Mouse (Mus musculus): ENCODE data around the gene Rab3il1. TPM values are rescaled to one million over a fixed set of nuclear protein-coding genes. Genes with fewer than 3 reads are reported as not detected.

Gene Rab3il1
- polyA plus RNA-seq, 1 experiment from 2014 or later: 22.5 TPM

DNA sequence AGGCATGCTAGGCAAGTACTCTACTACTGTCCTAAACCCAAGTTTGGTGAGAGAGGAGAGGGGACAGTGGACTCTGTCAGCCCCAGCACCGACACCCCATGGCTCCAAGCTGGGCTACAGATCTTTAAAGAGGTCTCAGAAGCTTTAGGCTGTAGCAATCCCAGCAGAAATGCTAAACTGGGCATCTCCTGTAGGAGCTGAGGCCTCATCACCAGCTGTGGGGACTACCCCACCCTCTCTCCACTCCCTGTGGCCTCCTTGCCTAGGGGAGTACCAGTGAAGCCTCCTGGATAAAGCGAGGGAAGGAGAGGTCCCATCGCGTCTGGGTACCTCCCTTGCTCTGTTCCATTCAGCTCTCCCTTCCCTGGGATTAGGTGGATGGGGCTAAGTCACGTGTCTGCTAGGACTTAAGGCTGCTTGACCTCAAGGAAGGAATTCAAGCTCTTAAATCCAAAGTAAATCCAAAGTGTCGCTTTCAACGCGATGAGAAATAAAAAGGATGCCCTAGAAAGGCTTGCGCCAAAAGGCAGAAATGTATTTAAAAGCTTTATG is 57.5 kb downstream of the Rab3il1 start:
- Histone ChIP-seq H3K9ac (replicated peaks) (no peak overlapping the region), H3K27me3 (replicated peaks) (no peaks in the 10 kb centered on the region), H3K4me3 (replicated peaks) (no peak overlapping the region), H3K4me2 (no peak overlapping the region), H3K36me3 (peaks cover 63% of the 10 kb centered on the region), H3K9me3 (replicated peaks) (no peaks in the 10 kb centered on the region), H3K27ac (replicated peaks) (no peak overlapping the region), H3K4me1 (peaks cover 4% of the 10 kb centered on the region; the same call in 1 of the 2 replicates)
- ATAC-seq (ENCODE audit: low FRiP score): no peak
- WGBS: 61% methylated on average over 9 of the region's 9 CpGs

DNA sequence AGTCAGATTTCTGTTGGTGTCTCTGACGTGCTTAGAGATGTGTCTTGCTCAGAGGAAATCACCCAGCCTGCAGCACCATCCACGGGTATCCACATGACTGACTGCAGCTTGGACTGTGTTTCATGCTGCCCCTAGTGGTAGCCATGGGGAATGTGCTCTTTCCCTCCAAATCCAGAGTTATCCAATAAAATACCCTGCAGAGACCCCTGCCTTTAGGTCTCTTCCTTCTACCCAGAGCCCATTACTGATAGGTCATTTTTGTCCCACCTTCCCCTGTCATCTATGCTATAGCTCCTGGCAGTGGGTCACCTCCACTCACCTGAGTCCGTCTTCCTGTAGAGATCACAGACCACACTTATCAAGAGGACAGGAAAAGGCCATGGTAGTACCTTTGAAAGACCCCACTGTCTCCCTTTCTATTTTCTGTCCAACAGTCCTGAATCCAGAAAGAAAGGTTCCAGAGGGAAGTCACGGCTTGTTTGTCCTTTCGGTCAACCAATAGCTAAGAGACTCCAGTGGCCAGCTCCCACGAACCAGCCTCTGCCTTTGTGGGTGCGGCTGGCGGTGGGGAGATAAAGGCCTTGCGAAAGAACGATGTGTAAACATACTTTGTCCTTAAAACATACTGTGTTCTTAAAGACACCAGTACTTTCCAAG is 58.6 kb downstream of the Rab3il1 start:
- Histone ChIP-seq H3K27me3 (replicated peaks) (no peaks in the 10 kb centered on the region), H3K4me1 (peaks cover 7% of the 10 kb centered on the region; the same call in 1 of the 2 replicates), H3K4me3 (replicated peaks) (no peak overlapping the region), H3K36me3 (peaks cover 63% of the 10 kb centered on the region), H3K9ac (replicated peaks) (no peak overlapping the region), H3K9me3 (replicated peaks) (no peaks in the 10 kb centered on the region), H3K27ac (replicated peaks) (peak overlapping the region; percentile 48), H3K4me2 (no peak overlapping the region)
- ATAC-seq (ENCODE audit: low FRiP score): peak; percentile 75
- 57% methylated on average over 10 of the region's 10 CpGs for WGBS

DNA sequence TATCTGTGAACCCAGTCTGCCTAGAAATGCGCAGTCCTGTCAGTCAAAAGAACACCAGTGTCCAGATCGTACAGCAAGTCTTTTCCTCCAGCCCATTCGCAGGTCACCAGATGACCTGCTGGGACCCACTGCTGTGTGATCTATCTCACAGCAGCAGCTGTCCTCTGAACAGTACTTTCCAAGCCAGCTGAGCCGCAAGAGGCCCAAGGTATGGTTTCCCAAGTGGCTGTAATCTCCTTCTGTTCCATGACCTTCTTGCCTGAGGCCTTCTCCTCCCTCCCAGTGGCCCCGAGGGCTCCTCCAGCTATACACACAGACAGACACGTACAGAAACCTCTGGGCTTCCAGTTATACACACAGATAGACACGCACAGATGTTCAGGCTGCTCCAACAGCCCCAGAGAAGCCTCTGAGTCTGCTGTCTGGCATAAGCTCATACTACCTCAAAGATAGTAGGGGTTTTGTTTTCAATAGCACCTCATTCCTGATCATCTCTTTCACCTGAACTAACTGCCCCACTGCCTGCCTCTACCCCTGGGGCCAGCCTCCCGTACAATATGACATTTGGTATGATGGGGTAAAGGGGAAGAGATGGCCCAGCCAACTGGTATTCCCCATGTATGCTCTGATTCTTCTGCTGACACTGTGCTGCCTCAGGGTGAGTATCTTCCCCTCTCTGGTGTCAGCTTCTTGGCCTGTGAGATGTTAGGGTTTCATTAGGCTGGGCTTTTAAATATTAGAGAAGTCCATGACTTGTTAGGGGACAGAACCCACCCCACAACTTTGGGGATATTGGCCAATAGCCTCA is 59.5 kb downstream of the Rab3il1 start:
- ATAC-seq (ENCODE audit: low FRiP score): no peak
- H3K27me3 ChIP-seq (replicated peaks): no peaks in the 10 kb centered on the region
- H3K4me1 ChIP-seq: peaks cover 7% of the 10 kb centered on the region; the same call in 1 of the 2 replicates
- H3K4me2 ChIP-seq: no peak overlapping the region
- H3K27ac ChIP-seq (replicated peaks): 0 out of 2 replicates have a peak overlapping the region, but pooled peaks have one; percentile 24
- no peak overlapping the region for H3K9ac ChIP-seq (replicated peaks)
- 52% methylated on average over 8 of the region's 8 CpGs for WGBS
- no peak overlapping the region for H3K4me3 ChIP-seq (replicated peaks)
- no peaks in the 10 kb centered on the region for H3K9me3 ChIP-seq (replicated peaks)
- H3K36me3 ChIP-seq: peaks cover 68% of the 10 kb centered on the region

DNA sequence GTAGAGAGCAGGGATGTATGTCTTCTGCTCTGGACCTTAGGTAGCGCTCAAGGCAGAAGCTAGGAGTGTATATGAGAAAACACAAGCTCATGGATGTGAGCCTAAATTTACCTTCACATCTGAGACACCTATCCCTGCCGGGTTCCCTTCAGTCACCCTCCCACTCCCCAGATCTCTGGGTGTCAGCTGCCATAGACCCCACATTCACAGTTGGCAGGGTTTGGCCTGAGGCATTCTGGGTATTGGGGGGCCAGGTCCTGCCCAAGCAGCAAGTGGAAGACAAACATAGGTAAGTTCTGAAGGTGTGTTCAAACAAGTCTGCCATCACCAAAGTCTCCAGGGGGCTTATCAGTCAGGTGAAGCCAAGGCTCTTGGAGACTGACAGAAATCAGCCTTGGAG is 60.2 kb downstream of the Rab3il1 start:
- Histone ChIP-seq H3K9ac (replicated peaks) (no peak overlapping the region), H3K36me3 (peaks cover 67% of the 10 kb centered on the region), H3K4me2 (no peak overlapping the region), H3K4me1 (peaks cover 7% of the 10 kb centered on the region; the same call in 1 of the 2 replicates), H3K27me3 (replicated peaks) (no peaks in the 10 kb centered on the region), H3K4me3 (replicated peaks) (no peak overlapping the region), H3K27ac (replicated peaks) (no peak overlapping the region), H3K9me3 (replicated peaks) (no peaks in the 10 kb centered on the region)
- ATAC-seq (ENCODE audit: low FRiP score): no peak
- WGBS: 96% methylated on average over 2 of the region's 2 CpGs

DNA sequence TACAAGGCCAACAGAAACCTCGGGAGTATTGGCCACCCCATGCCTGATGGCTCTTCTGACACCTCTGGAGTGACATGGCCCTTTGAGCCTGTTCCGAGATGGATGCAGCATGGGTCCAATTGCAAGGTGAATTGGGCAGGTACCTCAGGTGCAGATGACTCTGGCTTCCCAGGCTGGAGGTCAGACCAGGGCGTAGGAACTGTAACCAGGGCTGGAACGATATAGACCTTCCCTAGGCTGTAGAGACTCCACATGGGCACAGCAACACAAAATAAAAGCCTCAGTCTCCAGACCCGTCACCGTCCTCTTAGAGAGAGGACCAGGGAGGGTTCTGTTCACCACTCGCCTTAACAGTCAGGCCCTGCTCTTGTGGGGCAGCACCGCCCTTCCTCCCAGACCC is 60.8 kb downstream of the Rab3il1 start:
- Histone ChIP-seq H3K27me3 (replicated peaks) (no peaks in the 10 kb centered on the region), H3K4me3 (replicated peaks) (no peak overlapping the region), H3K9ac (replicated peaks) (no peak overlapping the region), H3K4me2 (no peak overlapping the region), H3K9me3 (replicated peaks) (no peaks in the 10 kb centered on the region), H3K4me1 (peaks cover 7% of the 10 kb centered on the region; the same call in 1 of the 2 replicates), H3K36me3 (peaks cover 69% of the 10 kb centered on the region), H3K27ac (replicated peaks) (no peak overlapping the region)
- WGBS: 92% methylated on average over 8 of the region's 8 CpGs
- ATAC-seq (ENCODE audit: low FRiP score): no peak

DNA sequence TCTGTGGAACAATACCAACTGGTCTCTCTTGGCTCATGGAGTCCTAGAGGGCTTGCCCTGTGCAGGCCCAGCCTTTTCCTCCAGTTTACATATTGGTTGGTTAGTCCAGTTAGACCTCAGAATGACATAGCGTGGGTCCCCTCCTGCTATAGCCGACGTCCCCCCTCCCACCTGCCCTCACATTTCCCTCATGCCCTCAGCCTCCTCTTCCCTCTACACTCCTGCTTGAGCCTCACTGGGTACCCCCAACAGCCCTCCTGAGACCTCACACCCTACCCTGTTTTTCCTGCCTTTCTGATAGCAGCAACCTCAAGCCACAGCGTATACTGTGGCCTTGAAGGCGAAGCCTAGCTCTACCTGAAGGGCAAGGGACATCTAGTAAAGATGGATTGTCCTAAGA is 61.4 kb downstream of the Rab3il1 start:
- 93% methylated on average over 5 of the region's 5 CpGs for WGBS
- Histone ChIP-seq H3K4me1 (peaks cover 7% of the 10 kb centered on the region; the same call in 1 of the 2 replicates), H3K9me3 (replicated peaks) (no peaks in the 10 kb centered on the region), H3K27ac (replicated peaks) (no peak overlapping the region), H3K27me3 (replicated peaks) (no peaks in the 10 kb centered on the region), H3K9ac (replicated peaks) (no peak overlapping the region), H3K4me3 (replicated peaks) (no peak overlapping the region), H3K4me2 (no peak overlapping the region), H3K36me3 (peaks cover 70% of the 10 kb centered on the region)
- no peak for ATAC-seq (ENCODE audit: low FRiP score)

DNA sequence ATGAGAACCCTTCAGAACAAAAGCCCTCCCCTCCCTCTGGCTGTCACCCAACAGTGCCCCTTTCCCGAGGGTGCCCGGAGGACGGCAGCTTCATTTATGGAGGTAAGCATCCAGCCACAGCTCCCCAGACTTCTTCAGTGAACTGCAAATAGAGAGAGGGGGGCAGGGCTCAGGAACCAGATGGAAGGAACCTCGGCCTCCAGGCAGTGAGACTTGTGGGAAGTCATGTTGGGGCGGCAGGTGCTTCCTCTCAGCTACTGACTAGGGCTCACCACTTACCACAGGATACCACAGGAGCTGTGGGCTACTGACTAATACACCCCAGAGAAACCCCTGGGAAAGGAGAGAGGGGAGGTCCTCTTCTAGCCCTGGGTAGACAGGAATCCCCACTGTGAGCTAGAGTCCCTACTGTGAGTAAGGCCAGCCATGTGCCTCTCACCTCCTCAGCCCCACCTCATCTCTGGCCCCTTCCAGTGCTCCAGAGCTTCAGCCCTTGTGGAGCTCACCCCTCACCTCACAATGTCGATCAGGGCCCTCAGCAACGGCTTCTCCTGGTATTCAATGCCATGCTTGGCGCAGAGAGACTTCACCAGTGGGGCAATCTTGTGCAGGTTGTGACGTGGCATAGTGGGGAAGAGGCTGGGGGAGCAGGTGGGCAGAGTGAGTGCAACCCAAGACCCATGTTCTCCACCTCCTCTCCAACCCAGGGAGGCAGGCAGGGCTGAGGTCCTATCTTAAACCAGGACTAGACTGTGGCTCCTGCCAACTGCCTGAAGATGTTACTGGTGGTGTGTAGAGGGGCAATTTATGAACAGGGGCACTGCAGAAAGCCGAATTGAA is 62.9 kb downstream of the Rab3il1 start:
- no peak overlapping the region for H3K9ac ChIP-seq (replicated peaks)
- H3K4me1 ChIP-seq: peaks cover 7% of the 10 kb centered on the region; the same call in 1 of the 2 replicates
- WGBS: 77% methylated on average over 10 of the region's 10 CpGs
- H3K4me3 ChIP-seq (replicated peaks): no peak overlapping the region
- H3K4me2 ChIP-seq: no peak overlapping the region
- no peaks in the 10 kb centered on the region for H3K27me3 ChIP-seq (replicated peaks)
- H3K36me3 ChIP-seq: peaks cover 80% of the 10 kb centered on the region
- H3K9me3 ChIP-seq (replicated peaks): no peaks in the 10 kb centered on the region
- no peak for ATAC-seq (ENCODE audit: low FRiP score)
- 0 out of 2 replicates have a peak overlapping the region, but pooled peaks have one; percentile 35 for H3K27ac ChIP-seq (replicated peaks)

DNA sequence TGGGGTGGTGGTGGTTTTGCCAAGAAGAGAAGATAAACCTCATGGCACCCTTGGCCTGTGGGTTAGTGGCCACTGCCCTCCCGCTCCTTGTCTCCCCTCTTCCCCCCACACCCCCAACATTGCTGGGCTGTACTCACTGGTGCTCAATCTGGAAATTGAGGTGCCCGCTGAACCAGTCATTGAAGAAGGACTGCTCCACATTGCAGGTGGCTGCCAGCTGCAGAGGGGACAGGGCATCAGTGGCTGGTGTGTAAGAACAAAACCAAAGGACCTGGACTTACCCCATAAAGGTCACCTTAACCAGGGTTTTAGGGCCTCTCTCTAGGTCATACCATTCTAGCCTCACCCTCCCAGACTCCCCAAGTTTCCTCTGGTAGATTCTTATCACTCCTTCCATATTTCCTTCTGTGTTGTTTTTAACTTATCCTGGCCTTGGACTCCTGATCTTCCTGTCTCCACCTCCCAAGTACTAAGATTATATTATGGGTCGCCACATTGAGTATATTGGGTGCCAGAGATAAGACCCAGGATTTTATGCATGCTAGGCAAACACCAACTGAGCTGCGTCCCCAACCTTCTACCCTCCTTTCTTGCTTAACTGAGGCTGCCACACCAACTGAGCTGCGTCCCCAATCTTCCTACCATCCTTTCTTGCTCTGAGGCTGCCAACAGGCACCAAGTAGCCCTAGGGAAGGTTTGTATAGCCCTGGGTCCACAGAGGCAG is 64.2 kb downstream of the Rab3il1 start:
- H3K9ac ChIP-seq (replicated peaks): no peak overlapping the region
- H3K9me3 ChIP-seq (replicated peaks): no peaks in the 10 kb centered on the region
- no peaks in the 10 kb centered on the region for H3K27me3 ChIP-seq (replicated peaks)
- H3K4me3 ChIP-seq (replicated peaks): no peak overlapping the region
- peaks cover 7% of the 10 kb centered on the region; the same call in 1 of the 2 replicates for H3K4me1 ChIP-seq
- no peak for ATAC-seq (ENCODE audit: low FRiP score)
- H3K4me2 ChIP-seq: no peak overlapping the region
- peaks cover 92% of the 10 kb centered on the region for H3K36me3 ChIP-seq
- WGBS: 95% methylated on average over 5 of the region's 5 CpGs
- no peak overlapping the region for H3K27ac ChIP-seq (replicated peaks)

DNA sequence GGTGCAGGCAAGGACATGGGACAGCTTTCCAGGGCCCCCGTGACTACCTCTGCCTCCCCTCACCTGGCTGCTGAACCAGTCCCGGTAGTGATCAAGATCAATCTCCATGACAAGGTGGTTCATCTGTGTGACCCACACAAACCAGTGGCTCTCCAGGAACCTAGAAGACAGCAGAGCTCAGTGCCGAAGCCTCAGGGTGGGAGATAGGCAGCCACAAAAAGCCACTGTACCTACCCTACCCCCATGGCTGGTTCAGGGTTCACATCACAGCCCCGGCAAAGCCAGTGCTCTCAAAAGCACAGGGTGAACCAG is 64.7 kb downstream of the Rab3il1 start:
- Histone ChIP-seq H3K9ac (replicated peaks) (no peak overlapping the region), H3K4me3 (replicated peaks) (no peak overlapping the region), H3K27me3 (replicated peaks) (no peaks in the 10 kb centered on the region), H3K27ac (replicated peaks) (no peak overlapping the region), H3K36me3 (peaks cover 96% of the 10 kb centered on the region), H3K9me3 (replicated peaks) (no peaks in the 10 kb centered on the region), H3K4me1 (0 out of 2 replicates have a peak, but pooled peaks cover 3% of the 10 kb centered on the region), H3K4me2 (no peak overlapping the region)
- no peak for ATAC-seq (ENCODE audit: low FRiP score)
- WGBS: 93% methylated on average over 4 of the region's 4 CpGs

DNA sequence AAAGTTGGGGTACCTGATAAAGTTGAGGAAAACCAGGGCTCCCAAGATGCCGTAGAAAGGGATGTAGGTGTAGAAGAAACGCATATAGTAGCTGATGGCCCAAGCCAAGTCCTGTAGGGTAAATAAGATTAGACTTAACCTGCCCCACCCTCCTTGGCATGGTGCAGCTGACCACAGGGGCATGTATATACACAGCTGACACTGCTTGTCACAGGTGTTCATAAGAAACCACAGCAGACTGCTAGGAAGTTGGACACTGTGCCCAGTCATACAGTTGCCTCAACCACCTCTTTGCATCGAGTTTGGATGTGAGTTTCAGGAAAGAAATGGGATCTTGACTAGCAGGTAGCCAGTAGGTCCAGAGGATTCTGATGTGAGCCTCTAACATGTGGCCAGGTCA is 65.0 kb downstream of the Rab3il1 start:
- 0 out of 2 replicates have a peak, but pooled peaks cover 7% of the 10 kb centered on the region for H3K4me1 ChIP-seq
- no peak overlapping the region for H3K4me2 ChIP-seq
- 95% methylated on average over 3 of the region's 3 CpGs for WGBS
- no peak overlapping the region for H3K4me3 ChIP-seq (replicated peaks)
- no peak overlapping the region for H3K27ac ChIP-seq (replicated peaks)
- no peaks in the 10 kb centered on the region for H3K9me3 ChIP-seq (replicated peaks)
- H3K36me3 ChIP-seq: peaks cover 96% of the 10 kb centered on the region
- H3K9ac ChIP-seq (replicated peaks): no peak overlapping the region
- no peak for ATAC-seq (ENCODE audit: low FRiP score)
- no peaks in the 10 kb centered on the region for H3K27me3 ChIP-seq (replicated peaks)

DNA sequence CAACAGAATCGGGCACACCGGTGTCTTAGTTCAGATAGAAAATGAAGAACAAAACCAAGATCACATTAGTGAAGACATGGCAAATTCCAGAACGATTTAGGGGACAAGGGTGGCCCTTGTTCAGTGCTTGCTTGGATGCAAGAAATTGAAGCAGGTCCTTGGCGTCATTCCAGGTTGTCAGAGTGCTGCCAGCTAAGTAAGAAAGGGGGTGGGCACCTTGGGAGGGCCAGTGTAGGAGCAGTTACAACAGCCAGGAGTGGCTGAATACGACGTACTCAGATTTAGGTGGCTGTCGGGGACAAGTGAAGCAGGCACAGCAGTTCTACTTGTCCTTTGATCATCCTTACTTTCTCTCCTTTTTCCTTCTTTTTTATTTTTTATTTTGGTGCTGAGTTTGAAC is 66.2 kb downstream of the Rab3il1 start:
- WGBS: 71% methylated on average over 7 of the region's 7 CpGs

More for the DNA sequence above, 66.2 kb downstream of the Rab3il1 start:
- no peaks in the 10 kb centered on the region for H3K27me3 ChIP-seq (replicated peaks)
- H3K27ac ChIP-seq (replicated peaks): no peak overlapping the region
- H3K9me3 ChIP-seq (replicated peaks): no peaks in the 10 kb centered on the region
- no peak for ATAC-seq (ENCODE audit: low FRiP score)
- H3K4me1 ChIP-seq: 0 out of 2 replicates have a peak, but pooled peaks cover 7% of the 10 kb centered on the region
- H3K4me3 ChIP-seq (replicated peaks): no peak overlapping the region
- no peak overlapping the region for H3K9ac ChIP-seq (replicated peaks)
- H3K4me2 ChIP-seq: no peak overlapping the region
- peaks cover 93% of the 10 kb centered on the region for H3K36me3 ChIP-seq
